Mouse (Mus musculus) G1E (cell line): ENCODE data around the gene Areg. TPM values are rescaled to one million over a fixed set of nuclear protein-coding genes. Genes with fewer than 3 reads are reported as not detected.

Experiments
- ATAC-seq: 2 replicates; pipeline ENCODE4 v1.8.0; 2016; ENCODE audit warnings: mild to moderate bottlenecking; ENCODE audit not compliant: insufficient number of reproducible peaks, poor library complexity, low FRiP score, severe bottlenecking; ENCODE audit errors: extremely low read depth
- DNase-seq: peaks from one replicate; pipeline ENCODE4 v3.0.0; 2012; ENCODE audit warnings: low spot score
- H3K27me3 ChIP-seq: 2 replicates; pipeline ENCODE4 v1.6.1; 2012; ENCODE audit warnings: mild to moderate bottlenecking, low read length, inconsistent platforms; ENCODE audit not compliant: insufficient read depth
- H3K36me3 ChIP-seq: replicated peaks from 2 replicates; pipeline ENCODE3; 2012; ENCODE audit warnings: mild to moderate bottlenecking, inconsistent platforms
- H3K4me1 ChIP-seq: 2 replicates; pipeline ENCODE4 v1.6.1; 2012; ENCODE audit warnings: low read depth, low read length, inconsistent platforms, mixed read lengths; ENCODE audit not compliant: insufficient read depth
- H3K4me3 ChIP-seq: 2 replicates; pipeline ENCODE4 v1.5.1; 2012; ENCODE audit warnings: low read depth, mild to moderate bottlenecking, inconsistent platforms, low read length, moderate library complexity, mixed read lengths
- H3K9me3 ChIP-seq: replicated peaks from 2 replicates; pipeline ENCODE4 v1.6.1; 2012; ENCODE audit warnings: inconsistent platforms
- CTCF ChIP-seq: IDR thresholded peaks from 2 replicates; pipeline ENCODE4 v1.5.1; 2012; ENCODE audit warnings: low read depth, low read length, inconsistent platforms, mixed read lengths
- GATA1 ChIP-seq: IDR thresholded peaks from 2 replicates; pipeline ENCODE4 v1.6.1; 2012; ENCODE audit warnings: borderline replicate concordance, low read length, inconsistent platforms, mixed read lengths
- GATA2 ChIP-seq: IDR thresholded peaks from 2 replicates; pipeline ENCODE4 v1.6.1; 2012; ENCODE audit warnings: low read depth, low read length, inconsistent platforms, borderline replicate concordance
- POLR2AphosphoS5 ChIP-seq: IDR thresholded peaks from 2 replicates; pipeline ENCODE4 v1.6.1; 2012; ENCODE audit warnings: low read depth, low read length, inconsistent platforms; ENCODE audit not compliant: insufficient replicate concordance
- TAL1 ChIP-seq: conservative IDR thresholded peaks from 2 replicates; pipeline ENCODE4 v1.6.1; 2012; ENCODE audit warnings: low read depth, low read length, inconsistent platforms, mixed read lengths
- polyA plus RNA-seq: library from polyadenylated mRNA; stranded (reverse); fragments of >175 nt; gene quantifications from 2 replicates; pipeline ENCODE4 v1.2.3, GENCODE M21; 2012
- total RNA-seq, 2 experiments: library from RNA; stranded (forward) in 1 of 2; stranded (reverse) in 1 of 2; fragments of 200-1000 nt in 1 of 2; fragments of >200 nt in 1 of 2; fragmentation: Nextera tagmentation in 1 of 2; gene quantifications; 2 replicates each; pipeline ENCODE4 v1.2.3; 2014 to 2017

Areg gene
- total and polyA plus RNA-seq, 3 experiments = not detected

- Histone ChIP-seq H3K36me3 (no peaks in the 10 kb centered on the region), H3K4me3 (no peak overlapping the region), H3K9me3 (no peaks in the 10 kb centered on the region), H3K4me1 (no peaks in the 10 kb centered on the region), H3K27me3 (0 out of 2 replicates have a peak, but pooled peaks cover 3% of the 10 kb centered on the region)
- no peak for ATAC-seq
- no peak for DNase-seq
- no peak for TF ChIP-seq CTCF
- no peak for TF ChIP-seq GATA1
- no peak for TF ChIP-seq GATA2
- no peak for TF ChIP-seq POLR2AphosphoS5
- TF ChIP-seq TAL1 = no peak
Measured at GRCm38 (mm10) chr5:91126623-91127022, 12.8 kb upstream of the Areg start.

GRCm38 (mm10) chr5:91134961-91135360 lies 4.4 kb upstream of the Areg start:
- ATAC-seq (no peak), DNase-seq (no peak)
- H3K27me3 ChIP-seq = peaks cover 6% of the 10 kb centered on the region; the same call in 1 of the 2 replicates
- H3K36me3 ChIP-seq = no peaks in the 10 kb centered on the region
- no peak overlapping the region for H3K4me3 ChIP-seq
- TF ChIP-seq GATA2 = no peak
- no peak for TF ChIP-seq GATA1
- no peak for TF ChIP-seq CTCF
- no peak for TF ChIP-seq TAL1
- no peak for TF ChIP-seq POLR2AphosphoS5
- H3K4me1 ChIP-seq = no peaks in the 10 kb centered on the region
- no peaks in the 10 kb centered on the region for H3K9me3 ChIP-seq

- Histone ChIP-seq H3K27me3 (peaks cover 6% of the 10 kb centered on the region; the same call in 1 of the 2 replicates), H3K9me3 (no peaks in the 10 kb centered on the region), H3K4me3 (no peak overlapping the region), H3K4me1 (no peaks in the 10 kb centered on the region), H3K36me3 (no peaks in the 10 kb centered on the region)
- no peak for TF ChIP-seq TAL1
- TF ChIP-seq CTCF = no peak
- no peak for TF ChIP-seq GATA1
- DNase-seq = no peak
- no peak for ATAC-seq
Measured at GRCm38 (mm10) chr5:91138970-91139369, 429 bp upstream of the Areg start.

- ATAC-seq (no peak), DNase-seq (no peak)
- Histone ChIP-seq H3K4me3 (no peak overlapping the region), H3K27me3 (peaks cover 6% of the 10 kb centered on the region; the same call in 1 of the 2 replicates), H3K4me1 (no peaks in the 10 kb centered on the region), H3K9me3 (no peaks in the 10 kb centered on the region), H3K36me3 (no peaks in the 10 kb centered on the region)
- TF ChIP-seq POLR2AphosphoS5 (no peak), GATA1 (no peak), GATA2 (no peak), TAL1 (no peak), CTCF (no peak)
Measured at GRCm38 (mm10) chr5:91140896-91141448, 1.6 kb downstream of the Areg start.

- Histone ChIP-seq H3K4me3 (no peak overlapping the region), H3K4me1 (no peaks in the 10 kb centered on the region), H3K36me3 (no peaks in the 10 kb centered on the region), H3K27me3 (no peaks in the 10 kb centered on the region), H3K9me3 (no peaks in the 10 kb centered on the region)
- ATAC-seq (no peak), DNase-seq (no peak)
- TF ChIP-seq GATA2 (no peak), TAL1 (no peak), POLR2AphosphoS5 (no peak), CTCF (no peak), GATA1 (no peak)
Measured at GRCm38 (mm10) chr5:91144971-91145370, 5.6 kb downstream of the Areg start.

GRCm38 (mm10) chr5:91147001-91147400 lies 7.6 kb downstream of the Areg start:
- no peak for ATAC-seq
- Histone ChIP-seq H3K9me3 (no peaks in the 10 kb centered on the region), H3K36me3 (no peaks in the 10 kb centered on the region), H3K4me1 (no peaks in the 10 kb centered on the region), H3K4me3 (no peak overlapping the region), H3K27me3 (no peaks in the 10 kb centered on the region)
- DNase-seq = no peak
- no peak for TF ChIP-seq TAL1
- TF ChIP-seq GATA2 = no peak
- no peak for TF ChIP-seq POLR2AphosphoS5
- TF ChIP-seq CTCF = no peak
- no peak for TF ChIP-seq GATA1

- Histone ChIP-seq H3K27me3 (no peaks in the 10 kb centered on the region), H3K4me3 (no peak overlapping the region), H3K4me1 (no peaks in the 10 kb centered on the region), H3K36me3 (no peaks in the 10 kb centered on the region), H3K9me3 (no peaks in the 10 kb centered on the region)
- ATAC-seq (no peak), DNase-seq (no peak)
- TF ChIP-seq GATA2 (no peak), POLR2AphosphoS5 (no peak), TAL1 (no peak), GATA1 (no peak), CTCF (no peak)
Measured at GRCm38 (mm10) chr5:91148054-91148453, 8.7 kb downstream of the Areg start.
